Mouse (Mus musculus): Measurements from ENCODE around the gene Gtpbp2. TPM values are rescaled to one million over a fixed set of nuclear protein-coding genes. Genes with fewer than 3 reads are reported as not detected.

Gene Gtpbp2
- polyA plus RNA-seq, 1 experiment from 2014 or later = 41.4 TPM

GRCm38 (mm10) chr17:46168768-46169167, 7.9 kb downstream of the Gtpbp2 start:
- no peak overlapping the region for H3K4me3 ChIP-seq
- 95% methylated on average over 5 of the region's 5 CpGs for WGBS
- no peaks in the 10 kb centered on the region for H3K9me3 ChIP-seq
- H3K4me2 ChIP-seq (replicated peaks) = no peak overlapping the region
- no peaks in the 10 kb centered on the region for H3K27me3 ChIP-seq
- no peak overlapping the region for H3K27ac ChIP-seq (replicated peaks)
- H3K36me3 ChIP-seq = peaks cover 85% of the 10 kb centered on the region
- H3K4me1 ChIP-seq = no peaks in the 10 kb centered on the region
- no peak overlapping the region for H3K9ac ChIP-seq (replicated peaks)
- no peak for ATAC-seq (replicated peaks)

- H3K4me3 ChIP-seq = no peak overlapping the region
- H3K9ac ChIP-seq (replicated peaks) = no peak overlapping the region
- no peak overlapping the region for H3K4me2 ChIP-seq (replicated peaks)
- H3K9me3 ChIP-seq = no peaks in the 10 kb centered on the region
- no peaks in the 10 kb centered on the region for H3K4me1 ChIP-seq
- no peak for ATAC-seq (replicated peaks)
- no peak overlapping the region for H3K27ac ChIP-seq (replicated peaks)
- peaks cover 77% of the 10 kb centered on the region for H3K36me3 ChIP-seq
- 77% methylated on average over 3 of the region's 3 CpGs for WGBS
- H3K27me3 ChIP-seq = no peaks in the 10 kb centered on the region
Measured at GRCm38 (mm10) chr17:46170538-46170937, 9.7 kb downstream of the Gtpbp2 start.

DNA sequence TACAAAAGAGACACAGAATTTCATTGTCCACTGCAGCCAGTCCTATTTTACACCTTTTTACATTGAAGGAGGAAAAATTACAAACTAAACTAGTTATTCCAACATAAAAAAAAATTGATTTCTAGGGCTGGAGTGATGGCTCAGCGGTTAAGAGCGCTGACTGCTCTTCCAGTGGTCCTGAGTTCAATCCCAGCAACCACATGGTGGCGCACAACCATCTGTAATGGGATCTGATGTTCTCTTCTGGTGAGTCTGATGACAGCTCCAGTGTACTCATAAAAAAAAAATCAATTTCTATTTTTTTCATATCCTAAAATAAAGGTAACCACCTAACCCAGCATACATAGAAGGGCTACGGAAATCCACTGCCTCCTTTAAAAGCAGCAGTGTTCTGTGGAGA, 21.4 kb downstream of the Gtpbp2 start:
- no peak overlapping the region for H3K4me2 ChIP-seq (replicated peaks)
- no peaks in the 10 kb centered on the region for H3K4me1 ChIP-seq
- H3K36me3 ChIP-seq = peaks cover 88% of the 10 kb centered on the region
- no peak overlapping the region for H3K27ac ChIP-seq (replicated peaks)
- no peak overlapping the region for H3K9ac ChIP-seq (replicated peaks)
- ATAC-seq (replicated peaks) = no peak
- 89% methylated on average over 4 of the region's 4 CpGs for WGBS
- H3K27me3 ChIP-seq = no peaks in the 10 kb centered on the region
- H3K4me3 ChIP-seq = no peak overlapping the region
- H3K9me3 ChIP-seq = no peaks in the 10 kb centered on the region

DNA sequence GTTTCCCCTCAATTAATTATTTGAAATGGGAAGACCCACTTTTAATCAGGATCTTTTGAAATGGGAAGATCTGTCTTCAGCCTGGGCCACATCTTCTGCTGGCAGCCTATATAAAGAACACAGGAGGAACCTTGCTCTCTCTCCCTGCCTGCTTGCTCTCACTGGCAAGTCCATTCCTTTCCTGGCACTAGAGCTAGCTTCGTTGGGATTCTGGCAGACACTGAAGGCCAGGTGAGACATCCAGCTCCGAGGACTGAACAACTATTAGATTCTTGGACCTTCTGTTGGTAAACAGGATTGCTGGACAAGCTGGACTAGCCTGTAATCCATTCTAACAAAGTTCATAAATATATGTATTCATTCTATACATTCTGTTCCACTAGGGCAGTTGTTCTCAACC, 28.0 kb downstream of the Gtpbp2 start:
- H3K27ac ChIP-seq (replicated peaks) = no peak overlapping the region
- no peak overlapping the region for H3K4me3 ChIP-seq
- H3K27me3 ChIP-seq = no peaks in the 10 kb centered on the region
- 95% methylated on average over 2 of the region's 2 CpGs for WGBS
- ATAC-seq (replicated peaks) = no peak
- no peaks in the 10 kb centered on the region for H3K4me1 ChIP-seq
- no peak overlapping the region for H3K9ac ChIP-seq (replicated peaks)
- no peaks in the 10 kb centered on the region for H3K9me3 ChIP-seq
- H3K4me2 ChIP-seq (replicated peaks) = no peak overlapping the region
- H3K36me3 ChIP-seq = peaks cover 79% of the 10 kb centered on the region

- Histone ChIP-seq H3K9me3 (no peaks in the 10 kb centered on the region), H3K4me1 (peaks cover 38% of the 10 kb centered on the region), H3K27me3 (no peaks in the 10 kb centered on the region), H3K4me2 (replicated peaks) (peak overlapping the region; percentile 83), H3K4me3 (peak overlapping the region; percentile 86), H3K9ac (replicated peaks) (peak overlapping the region; percentile 61), H3K36me3 (peaks cover 32% of the 10 kb centered on the region), H3K27ac (replicated peaks) (no peak overlapping the region)
- 52% methylated on average over 6 of the region's 6 CpGs for WGBS
- no peak for ATAC-seq (replicated peaks)
Measured at GRCm38 (mm10) chr17:46201151-46201550, 40.3 kb downstream of the Gtpbp2 start.

- H3K4me3 ChIP-seq = peak within 1 kb of the TSS; percentile 86
- peaks cover 38% of the 10 kb centered on the region for H3K4me1 ChIP-seq
- H3K27ac ChIP-seq (replicated peaks) = peak within 1 kb of the TSS; percentile 87
- H3K9ac ChIP-seq (replicated peaks) = peak within 1 kb of the TSS; percentile 82
- H3K27me3 ChIP-seq = no peaks in the 10 kb centered on the region
- ATAC-seq (replicated peaks) = peak; percentile 97
- peaks cover 32% of the 10 kb centered on the region for H3K36me3 ChIP-seq
- H3K4me2 ChIP-seq (replicated peaks) = peak within 1 kb of the TSS; percentile 83
- no peaks in the 10 kb centered on the region for H3K9me3 ChIP-seq
- WGBS = under 1% methylated on average over 66 of the region's 66 CpGs
Measured at GRCm38 (mm10) chr17:46202421-46203071, 41.7 kb downstream of the Gtpbp2 start, which contains the start of the genes Polh and Xpo5. TSS of gene Polh (minus strand) at chr17:46202645. TSS of gene Xpo5 (plus strand) at chr17:46202782.

GRCm38 (mm10) chr17:46203078-46203477, 42.2 kb downstream of the Gtpbp2 start:
- H3K4me1 ChIP-seq = peaks cover 38% of the 10 kb centered on the region
- H3K27me3 ChIP-seq = no peaks in the 10 kb centered on the region
- 0% methylated on average over 20 of the region's 20 CpGs for WGBS
- no peak; the same call in 1 of the 2 replicates for ATAC-seq (replicated peaks)
- H3K4me3 ChIP-seq = peak overlapping the region; percentile 86
- H3K9ac ChIP-seq (replicated peaks) = peak overlapping the region; percentile 82
- peak overlapping the region; percentile 77 for H3K27ac ChIP-seq (replicated peaks)
- peak overlapping the region; percentile 83 for H3K4me2 ChIP-seq (replicated peaks)
- no peaks in the 10 kb centered on the region for H3K9me3 ChIP-seq
- peaks cover 32% of the 10 kb centered on the region for H3K36me3 ChIP-seq

DNA sequence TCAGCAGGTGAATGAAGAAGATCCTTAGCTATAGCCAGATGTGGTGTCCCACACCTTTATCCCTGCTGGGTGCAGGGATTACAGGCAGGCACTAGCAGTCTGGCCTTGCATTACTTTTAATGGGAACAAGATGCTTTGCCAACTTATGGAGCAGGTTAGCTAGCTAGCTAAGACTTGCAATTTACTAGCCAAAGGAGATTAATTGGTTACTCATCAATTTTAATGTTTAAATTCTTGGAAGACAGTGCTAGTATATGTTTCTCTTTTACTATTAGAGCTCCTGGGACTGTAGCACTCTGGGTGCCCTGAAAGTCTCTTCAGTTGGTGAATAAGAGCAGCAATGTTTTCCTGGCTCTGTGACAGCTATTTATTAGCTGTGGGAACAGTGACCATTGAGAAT, 45.8 kb downstream of the Gtpbp2 start:
- H3K36me3 ChIP-seq = peaks cover 55% of the 10 kb centered on the region

DNA sequence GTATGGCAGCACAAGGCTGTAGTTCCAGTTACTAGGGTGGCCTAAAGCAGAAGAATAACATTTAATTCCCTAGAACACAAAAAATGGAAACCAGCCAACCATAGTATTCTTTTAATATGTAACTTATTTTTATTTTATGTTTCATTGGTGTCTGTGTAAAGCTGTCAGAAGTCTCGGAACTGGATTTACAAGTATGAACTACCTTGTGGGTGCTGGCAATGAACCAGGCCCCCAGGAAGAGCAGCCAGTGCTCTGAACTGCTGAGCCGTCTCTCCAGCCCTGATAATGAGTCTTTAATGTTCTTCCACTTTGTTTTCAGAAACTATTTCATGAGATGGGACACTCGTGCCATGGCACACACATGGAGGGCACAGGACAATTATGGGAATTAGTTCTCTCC, 49.7 kb downstream of the Gtpbp2 start:
- Histone ChIP-seq H3K4me2 (replicated peaks) (no peak overlapping the region), H3K4me1 (no peaks in the 10 kb centered on the region)
- 88% methylated on average over 3 of the region's 3 CpGs for WGBS

More for the DNA sequence above, 45.8 kb downstream of the Gtpbp2 start:
- Histone ChIP-seq H3K4me2 (replicated peaks) (no peak overlapping the region), H3K27ac (replicated peaks) (no peak overlapping the region), H3K4me1 (peaks cover 19% of the 10 kb centered on the region), H3K27me3 (no peaks in the 10 kb centered on the region), H3K9ac (replicated peaks) (no peak overlapping the region), H3K4me3 (no peak overlapping the region), H3K9me3 (no peaks in the 10 kb centered on the region)
- ATAC-seq (replicated peaks) = no peak

More for the DNA sequence above, 49.7 kb downstream of the Gtpbp2 start:
- peaks cover 84% of the 10 kb centered on the region for H3K36me3 ChIP-seq
- no peaks in the 10 kb centered on the region for H3K9me3 ChIP-seq
- no peak overlapping the region for H3K9ac ChIP-seq (replicated peaks)
- H3K27ac ChIP-seq (replicated peaks) = no peak overlapping the region
- no peak overlapping the region for H3K4me3 ChIP-seq
- ATAC-seq (replicated peaks) = no peak
- no peaks in the 10 kb centered on the region for H3K27me3 ChIP-seq

Other genes starting within 250 kb of the Gtpbp2 start
- 3.1 and 3.6 TPM in 2 replicates for gene Vegfa, start 128.7 kb upstream of the Gtpbp2 start, polyA plus RNA-seq (2015; fragmentation: Nextera tagmentation; extraction: Ambion mirVana)
- gene Mrps18a, start 50.0 kb upstream of the Gtpbp2 start, polyA plus RNA-seq (2015; fragmentation: Nextera tagmentation; extraction: Ambion mirVana) = 129 and 134 TPM in 2 replicates
- gene Rsph9, start 16.8 kb upstream of the Gtpbp2 start, polyA plus RNA-seq (2015; fragmentation: Nextera tagmentation; extraction: Ambion mirVana) = 37.2 and 45.7 TPM in 2 replicates
- gene Mad2l1bp, start 7.5 kb upstream of the Gtpbp2 start, polyA plus RNA-seq (2015; fragmentation: Nextera tagmentation; extraction: Ambion mirVana) = 27.0 and 28.9 TPM in 2 replicates
- 8.5 and 9.9 TPM in 2 replicates for gene Polh, start 41.6 kb downstream of the Gtpbp2 start, polyA plus RNA-seq (2015; fragmentation: Nextera tagmentation; extraction: Ambion mirVana)
- gene Xpo5, start 41.8 kb downstream of the Gtpbp2 start, polyA plus RNA-seq (2015; fragmentation: Nextera tagmentation; extraction: Ambion mirVana) = 42.4 and 42.7 TPM in 2 replicates
- gene Polr1c, start 87.0 kb downstream of the Gtpbp2 start, polyA plus RNA-seq (2015; fragmentation: Nextera tagmentation; extraction: Ambion mirVana) = 89.5 and 97.2 TPM in 2 replicates
- 91.5 and 93.8 TPM in 2 replicates for gene Yipf3, start 87.0 kb downstream of the Gtpbp2 start, polyA plus RNA-seq (2015; fragmentation: Nextera tagmentation; extraction: Ambion mirVana)
- gene Lrrc73, start 92.5 kb downstream of the Gtpbp2 start, polyA plus RNA-seq (2015; fragmentation: Nextera tagmentation; extraction: Ambion mirVana) = 10.0 and 12.0 TPM in 2 replicates
- 31.5 and 37.1 TPM in 2 replicates for gene Tjap1, start 122.0 kb downstream of the Gtpbp2 start, polyA plus RNA-seq (2015; fragmentation: Nextera tagmentation; extraction: Ambion mirVana)
- gene Dlk2, start 136.4 kb downstream of the Gtpbp2 start, polyA plus RNA-seq (2015; fragmentation: Nextera tagmentation; extraction: Ambion mirVana) = 7.2 and 9.2 TPM in 2 replicates
- gene Abcc10, start 167.3 kb downstream of the Gtpbp2 start, polyA plus RNA-seq (2015; fragmentation: Nextera tagmentation; extraction: Ambion mirVana) = 6.6 and 8.1 TPM in 2 replicates
- 12.8 and 13.5 TPM in 2 replicates for gene Zfp318, start 222.7 kb downstream of the Gtpbp2 start, polyA plus RNA-seq (2015; fragmentation: Nextera tagmentation; extraction: Ambion mirVana)